Mouse (Mus musculus) B cell, adult 67 days (primary cell): ENCODE results near the gene Lrrc8d. TPM values are rescaled to one million over a fixed set of nuclear protein-coding genes. Genes with fewer than 3 reads are reported as not detected.

Source experiments
- total RNA-seq, 2 experiments: library from RNA; stranded (reverse); gene quantifications; 4 replicates each; pipeline ENCODE4 v1.2.4; 2023

The Lrrc8d gene
- total RNA-seq = 10 to 100 TPM; 42.5 to 43.3 TPM

DNA sequence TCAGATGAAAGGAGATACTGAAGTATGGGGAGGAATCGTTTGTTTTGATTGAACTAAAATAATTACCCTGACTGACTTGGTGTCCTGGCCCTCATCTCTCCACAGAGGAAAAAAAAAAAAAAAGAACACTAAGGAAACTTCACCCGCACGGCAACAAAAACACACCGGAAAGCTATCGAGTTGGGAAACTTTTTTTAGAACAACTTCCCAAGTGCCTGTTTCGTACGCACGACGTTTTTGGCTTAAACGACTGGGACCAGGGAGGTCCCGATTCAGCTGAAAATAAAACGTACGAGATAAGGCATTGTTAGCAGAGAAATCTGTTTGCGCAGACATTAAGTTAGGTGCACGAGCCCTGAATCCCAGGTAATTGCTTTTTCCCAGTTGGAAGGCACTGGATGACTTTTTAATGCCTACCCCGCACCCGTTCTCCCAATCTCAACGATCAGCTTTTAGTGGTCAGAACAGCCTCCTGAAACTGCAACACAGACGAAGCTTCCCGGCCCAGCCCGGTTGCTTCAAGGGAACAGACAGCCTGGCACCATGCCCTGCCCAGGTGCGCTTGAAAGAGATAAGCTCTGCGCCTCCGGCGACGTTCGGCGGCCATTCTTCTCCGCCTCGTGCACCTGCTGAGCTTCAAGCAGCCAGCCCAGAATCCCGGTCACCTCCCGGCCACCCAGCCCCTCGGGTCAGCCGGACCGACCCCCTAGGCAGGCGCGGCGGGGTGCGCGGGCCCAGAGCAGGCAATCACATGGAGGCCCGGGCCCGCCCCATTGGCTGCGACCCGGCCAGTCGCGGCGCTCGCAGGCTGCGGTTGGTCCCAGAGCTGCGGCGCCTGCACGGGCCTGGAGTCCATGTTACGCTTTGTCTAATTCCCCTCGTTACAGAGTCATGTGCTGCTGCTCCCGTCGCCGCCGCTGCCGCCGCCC, at the start of gene Lrrc8d:
TSS of gene Lrrc8d (plus strand) at position 829 of the 929 bp plus-strand sequence.

DNA sequence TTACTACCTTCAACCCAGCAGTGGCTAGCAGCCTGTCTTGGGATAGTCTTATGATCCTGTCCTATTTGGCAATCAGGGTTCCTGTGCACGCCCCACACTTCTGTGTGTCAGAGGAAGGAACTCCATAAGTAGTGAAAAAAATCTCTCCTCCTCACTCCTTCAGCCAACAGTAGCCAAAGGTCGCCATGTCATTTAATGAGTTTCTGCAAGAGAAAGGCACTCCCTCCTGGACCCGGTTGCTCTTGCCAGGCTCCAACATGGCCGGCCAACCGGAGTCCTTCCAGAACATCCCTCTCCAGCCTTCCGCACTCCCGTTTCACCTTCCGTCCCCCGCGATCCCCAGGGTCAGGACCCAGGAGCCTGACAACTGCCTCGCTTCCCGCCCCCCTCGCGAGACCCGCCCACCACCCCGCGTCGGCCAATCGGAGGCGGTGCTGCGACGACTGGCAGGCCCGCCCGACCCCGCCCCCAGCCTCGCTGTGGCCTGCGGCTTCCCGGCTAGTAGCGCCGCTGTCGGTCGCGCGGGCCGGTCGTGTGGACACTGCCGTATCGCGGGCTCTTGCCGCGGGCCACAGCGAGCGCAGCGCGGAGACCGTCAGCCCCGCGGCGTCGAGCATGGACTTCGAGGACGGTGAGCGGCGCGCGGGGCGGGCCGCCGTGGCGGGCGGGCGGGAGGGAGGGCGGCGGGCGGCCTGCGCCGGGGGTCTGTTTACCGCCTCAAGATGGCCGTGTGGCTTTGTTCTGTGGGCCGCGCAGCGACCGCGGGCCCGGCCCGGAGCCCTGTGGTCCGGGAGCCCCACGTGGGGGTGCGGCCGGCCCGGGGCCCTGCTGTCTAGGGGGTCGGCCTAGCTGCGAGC, 176.5 kb downstream of the Lrrc8d start, which contains the start of gene Zfp326:
TSS of gene Zfp326 (plus strand) at position 498 of the 857 bp plus-strand sequence.

Other genes starting within 250 kb of the Lrrc8d start
- gene Lrrc8c, start 180.6 kb upstream of the Lrrc8d start, total RNA-seq = 10 to 100 TPM; 63.0 to 72.2 TPM
- gene Zfp326, start 176.6 kb downstream of the Lrrc8d start, total RNA-seq = 10 to 100 TPM; 50.0 to 54.2 TPM